Mouse (Mus musculus): ENCODE measurements at regions not wholly inside any gene's neighbourhood (a gene's known extent, or its start where the extent isn't known, plus 50 kb on each side); places are given as distances from the start of the nearest gene placed in this dataset.

DNA sequence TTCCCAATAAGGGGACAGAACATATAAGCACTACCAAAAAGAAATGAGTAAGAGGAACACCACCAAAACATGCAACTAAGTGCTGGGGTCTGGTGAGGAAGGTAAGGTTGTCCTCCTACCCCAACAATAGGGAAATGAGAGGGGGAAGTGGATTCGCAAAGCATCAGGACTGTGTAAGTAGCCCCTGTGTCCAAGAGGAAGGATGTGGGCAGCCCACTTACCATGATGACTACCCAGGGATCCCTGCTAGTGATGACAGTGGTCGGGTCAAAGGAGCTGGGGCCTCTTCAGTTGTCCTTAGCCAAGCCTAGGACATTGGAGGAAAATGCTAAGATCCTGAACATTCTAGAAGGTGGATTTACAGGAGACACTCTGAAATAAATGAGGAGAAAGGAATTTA lies 109.1 kb upstream of the Gls start:
- TF ChIP-seq POLR2A (IDR thresholded peaks at IDR 0.05; ENCODE audit: borderline replicate concordance, low read depth, low read length) (no peak), CTCF (IDR thresholded peaks at IDR 0.05; ENCODE audit: low read depth, low read length) (no peak)
